8 mouse cellular contexts compared by ENCODE assay signal in genomic region chr11:89544856-89545817, GRCm38 (mm10).
DNase-seq lines count a peak whose midpoint lies in the region; ATAC-seq lines count a peak whose summit lies in the region.

No protein-coding gene starts in this region.

- peak overlapping the region; percentile 38 for H3K4me2 ChIP-seq in kidney, embryonic 14.5 days (replicated peaks; ENCODE audit: low read depth, low read length)
- peak overlapping the region; percentile 38 for H3K4me2 ChIP-seq in midbrain, embryonic 11.5 days

- DNase-seq in kidney, adult 9 months = no peak
- peak; percentile 27 for DNase-seq in embryo, embryonic 11.5 days (ENCODE audit: low read depth, low spot score)
- DNase-seq in heart, postnatal 10 days = peak; percentile 3 to 8
- peak; percentile 95 for DNase-seq in midbrain, embryonic 11.5 days (ENCODE audit: low spot score, missing footprints)
- DNase-seq in left cerebral cortex, adult 9 months (ENCODE audit: low spot score in 2 of 2) = no peak
- DNase-seq in layer of hippocampus, adult 9-10 months (ENCODE audit: low spot score) = no peak

- peak overlapping the region; percentile 45; the same call in 1 of the 2 replicates for H3K9ac ChIP-seq in kidney, embryonic 14.5 days (ENCODE audit: low read depth, low read length)
- peak overlapping the region; percentile 55 for H3K9ac ChIP-seq in midbrain, embryonic 11.5 days (ENCODE audit: low read length)

- WGBS in kidney, embryonic 14.5 days = 5% methylated on average over 29 of the region's 29 CpGs
- WGBS in midbrain, embryonic 11.5 days = 3% methylated on average over 29 of the region's 29 CpGs

- no peaks in the 10 kb centered on the region; the same call in 1 of the 2 replicates for H3K27me3 ChIP-seq in kidney, embryonic 14.5 days (ENCODE audit: control insufficient read depth, insufficient read depth, low read length)
- no peaks in the 10 kb centered on the region for H3K27me3 ChIP-seq in midbrain, embryonic 11.5 days (ENCODE audit: control insufficient read depth, insufficient read depth, low read length)

- peaks cover 7% of the 10 kb centered on the region; the same call in 1 of the 2 replicates for H3K4me1 ChIP-seq in kidney, embryonic 14.5 days (ENCODE audit: control insufficient read depth, insufficient read depth, low read length)
- peaks cover 6% of the 10 kb centered on the region for H3K4me1 ChIP-seq in midbrain, embryonic 11.5 days (ENCODE audit: control insufficient read depth, insufficient read depth, low read length)

- no peak for ATAC-seq in kidney, embryonic 14.5 days (ENCODE audit: low FRiP score, low TSS enrichment)
- ATAC-seq in midbrain, embryonic 11.5 days (ENCODE audit: low FRiP score) = peak; percentile 71
- ATAC-seq in activated CD4-positive, CD25-positive, alpha-beta regulatory T cell, adult 4 months = no peak

- 0 out of 2 replicates have a peak, but pooled peaks cover 4% of the 10 kb centered on the region for H3K9me3 ChIP-seq in kidney, embryonic 14.5 days (ENCODE audit: control insufficient read depth, low read length)
- H3K9me3 ChIP-seq in midbrain, embryonic 11.5 days (ENCODE audit: control insufficient read depth, low read length) = peaks cover 4% of the 10 kb centered on the region; the same call in 1 of the 2 replicates

- intact Hi-C loops in heart, postnatal 10 days (cut with DNase I) = loop anchor here (1.0 to 10.0 kb wide), 2 partner anchors 176 to 380 kb away; no protein-coding TSS in a partner anchor

- H3K4me3 ChIP-seq in kidney, embryonic 14.5 days (ENCODE audit: low read length) = peak overlapping the region; percentile 18
- H3K4me3 ChIP-seq in midbrain, embryonic 11.5 days (ENCODE audit: low read depth, low read length) = no peak overlapping the region

- H3K36me3 ChIP-seq in kidney, embryonic 14.5 days (ENCODE audit: control insufficient read depth, insufficient read depth, low read length) = no peaks in the 10 kb centered on the region
- no peaks in the 10 kb centered on the region for H3K36me3 ChIP-seq in midbrain, embryonic 11.5 days (ENCODE audit: control insufficient read depth, insufficient read depth, low read length)

- H3K27ac ChIP-seq in kidney, embryonic 14.5 days (ENCODE audit: low read depth, low read length) = no peak overlapping the region
- H3K27ac ChIP-seq in midbrain, embryonic 11.5 days (ENCODE audit: low read depth, low read length) = peak overlapping the region; percentile 54

Comparison
In these comparisons a context has a peak if more than half of its experiments do, and no peak if none do; other contexts are left out.
1. DNase-seq: peak in embryo, embryonic 11.5 days (single experiment), heart, postnatal 10 days (2 of 2) and midbrain, embryonic 11.5 days (single experiment); none in kidney, adult 9 months (single experiment), left cerebral cortex, adult 9 months (0 of 2) and layer of hippocampus, adult 9-10 months (single experiment).